Mouse (Mus musculus) hindbrain, embryonic 15.5 days (tissue): Measurements from ENCODE around the gene Capn15. TPM values are rescaled to one million over a fixed set of nuclear protein-coding genes. Genes with fewer than 3 reads are reported as not detected.

Experiments
- ATAC-seq: fragments of 200-750 bp; cut with Nextera tagmentation; 2 replicates; pipeline ENCODE4 v1.8.0; 2017; ENCODE audit warnings: low read depth, moderate number of reproducible peaks, moderate TSS enrichment; ENCODE audit not compliant: low FRiP score
- H3K27ac ChIP-seq: fragments of 300-500 bp; sonication (generic); replicated peaks from 2 replicates; pipeline ENCODE4 v1.5.1; 2015; ENCODE audit warnings: mild to moderate bottlenecking, inconsistent platforms
- H3K27me3 ChIP-seq: fragments of 300-500 bp; sonication (generic); 2 replicates; pipeline ENCODE4 v1.6.1; 2015; ENCODE audit warnings: control low read depth, inconsistent platforms
- H3K36me3 ChIP-seq: fragments of 300-500 bp; sonication (generic); 2 replicates; pipeline ENCODE4 v1.6.1; 2015; ENCODE audit warnings: control low read depth, inconsistent platforms
- H3K4me1 ChIP-seq: fragments of 300-500 bp; sonication (generic); replicated peaks from 2 replicates; pipeline ENCODE4 v1.6.1; 2015; ENCODE audit warnings: control low read depth, inconsistent platforms
- H3K4me2 ChIP-seq: fragments of 300-500 bp; sonication (generic); 2 replicates; pipeline ENCODE4 v1.6.1; 2015; ENCODE audit warnings: moderate library complexity, mild to moderate bottlenecking, inconsistent platforms
- H3K4me3 ChIP-seq: fragments of 300-500 bp; sonication (generic); 2 replicates; pipeline ENCODE4 v1.5.1; 2015; ENCODE audit warnings: mild to moderate bottlenecking, inconsistent platforms
- H3K9ac ChIP-seq: fragments of 300-500 bp; sonication (generic); 2 replicates; pipeline ENCODE4 v1.6.1; 2015; ENCODE audit warnings: inconsistent platforms
- H3K9me3 ChIP-seq: fragments of 300-500 bp; sonication (generic); 2 replicates; pipeline ENCODE4 v1.6.1; 2016; ENCODE audit warnings: control low read depth, inconsistent platforms
- WGBS: fragments of 180-500 bp; shearing (Covaris S2); methylation state at CpG from one replicate; pipeline ENCODE4 v1.1.7; 2015; 5-methylcytosine and 5-hydroxymethylcytosine counted together
- polyA plus RNA-seq: library from polyadenylated mRNA; unstranded; fragments of >200 nt; fragmentation: Nextera tagmentation; extraction: Ambion mirVana; gene quantifications from 2 replicates; pipeline ENCODE4 v1.2.1, GENCODE M21; 2015

Capn15 gene
- polyA plus RNA-seq, 1 experiment from 2014 or later = 27.6 TPM

DNA sequence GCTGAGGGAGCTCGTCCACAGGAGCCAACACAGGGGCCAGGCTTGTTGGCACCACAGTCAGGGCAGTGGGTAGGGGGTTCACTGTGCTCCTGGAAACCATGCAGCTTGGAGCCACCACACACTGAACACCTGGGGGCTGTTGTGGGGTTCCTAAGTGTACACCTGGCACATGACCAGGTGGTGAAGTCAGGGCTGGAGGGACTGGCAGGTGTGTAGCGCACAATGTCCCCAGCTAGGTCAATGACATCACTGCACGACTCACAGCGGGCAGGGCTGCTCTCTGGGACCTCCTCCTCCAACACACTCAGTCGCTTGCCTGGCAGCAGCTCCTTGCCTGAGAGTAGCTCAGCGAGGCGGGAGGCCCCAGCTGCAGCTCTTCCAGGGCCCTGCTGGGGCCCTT lies 21.3 kb downstream of the Capn15 start:
- Histone ChIP-seq H3K9ac (no peak overlapping the region), H3K27me3 (no peaks in the 10 kb centered on the region), H3K9me3 (no peaks in the 10 kb centered on the region), H3K4me1 (no peaks in the 10 kb centered on the region), H3K4me2 (no peak overlapping the region), H3K27ac (no peak overlapping the region), H3K36me3 (peaks cover 4% of the 10 kb centered on the region; the same call in 1 of the 2 replicates), H3K4me3 (no peak overlapping the region)
- ATAC-seq = peak; percentile 12; the same call in 1 of the 2 replicates
- 88% methylated on average over 7 of the region's 7 CpGs for WGBS

DNA sequence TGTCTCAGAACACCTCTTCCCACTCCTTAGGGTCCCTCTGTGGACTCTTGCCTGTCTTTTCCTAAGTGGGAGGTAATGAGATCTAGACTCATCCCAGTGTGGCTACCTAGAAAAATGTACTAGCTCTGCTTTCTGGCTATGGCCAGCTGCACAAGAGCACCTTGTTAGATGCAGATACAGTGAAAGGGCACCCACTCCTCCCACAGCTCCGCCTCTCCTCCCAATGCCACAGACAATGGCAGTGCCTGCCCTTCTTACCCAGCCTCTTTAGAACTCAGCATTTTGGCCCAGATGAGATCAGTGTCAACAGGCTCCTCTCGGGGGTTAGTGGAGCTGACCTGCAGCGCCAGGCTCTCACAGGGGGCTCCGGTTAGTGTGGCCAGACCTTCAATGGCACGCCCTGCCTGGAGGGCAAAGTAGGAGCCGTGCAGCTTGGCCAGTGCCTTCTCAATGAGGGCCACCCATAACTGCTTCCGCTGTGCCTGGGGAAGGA lies 23.1 kb downstream of the Capn15 start:
- H3K9ac ChIP-seq = no peak overlapping the region
- ATAC-seq = no peak
- no peak overlapping the region for H3K4me2 ChIP-seq
- no peaks in the 10 kb centered on the region for H3K27me3 ChIP-seq
- peaks cover 4% of the 10 kb centered on the region; the same call in 1 of the 2 replicates for H3K36me3 ChIP-seq
- H3K9me3 ChIP-seq = no peaks in the 10 kb centered on the region
- H3K27ac ChIP-seq = no peak overlapping the region
- H3K4me3 ChIP-seq = no peak overlapping the region
- WGBS = 93% methylated on average over 7 of the region's 7 CpGs
- peaks cover 5% of the 10 kb centered on the region; the same call in 1 of the 2 replicates for H3K4me1 ChIP-seq

DNA sequence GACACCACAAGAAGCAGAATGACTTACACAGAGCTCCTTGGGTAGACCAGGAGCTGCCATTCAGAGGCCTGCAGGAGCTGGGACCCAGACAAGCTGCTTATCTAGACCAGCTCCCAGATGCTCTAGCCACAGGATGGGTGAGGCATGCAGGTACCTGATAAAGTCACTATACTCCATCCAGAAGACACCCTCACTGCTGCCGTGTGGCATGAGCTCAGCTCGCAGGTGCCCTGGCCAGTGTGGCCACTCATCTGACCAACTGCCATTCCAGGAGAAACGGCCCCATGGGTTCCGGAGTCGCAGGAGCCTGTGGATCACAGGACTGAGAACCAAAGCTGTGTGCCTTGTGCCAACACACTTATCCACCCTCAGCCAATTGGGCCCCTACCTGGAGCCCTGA lies 24.0 kb downstream of the Capn15 start:
- H3K27ac ChIP-seq = no peak overlapping the region
- H3K9me3 ChIP-seq = no peaks in the 10 kb centered on the region
- no peak for ATAC-seq
- 98% methylated on average over 5 of the region's 5 CpGs for WGBS
- H3K9ac ChIP-seq = no peak overlapping the region
- H3K4me2 ChIP-seq = no peak overlapping the region
- no peaks in the 10 kb centered on the region for H3K27me3 ChIP-seq
- H3K36me3 ChIP-seq = peaks cover 4% of the 10 kb centered on the region; the same call in 1 of the 2 replicates
- no peak overlapping the region for H3K4me3 ChIP-seq
- H3K4me1 ChIP-seq = peaks cover 6% of the 10 kb centered on the region; the same call in 1 of the 2 replicates

DNA sequence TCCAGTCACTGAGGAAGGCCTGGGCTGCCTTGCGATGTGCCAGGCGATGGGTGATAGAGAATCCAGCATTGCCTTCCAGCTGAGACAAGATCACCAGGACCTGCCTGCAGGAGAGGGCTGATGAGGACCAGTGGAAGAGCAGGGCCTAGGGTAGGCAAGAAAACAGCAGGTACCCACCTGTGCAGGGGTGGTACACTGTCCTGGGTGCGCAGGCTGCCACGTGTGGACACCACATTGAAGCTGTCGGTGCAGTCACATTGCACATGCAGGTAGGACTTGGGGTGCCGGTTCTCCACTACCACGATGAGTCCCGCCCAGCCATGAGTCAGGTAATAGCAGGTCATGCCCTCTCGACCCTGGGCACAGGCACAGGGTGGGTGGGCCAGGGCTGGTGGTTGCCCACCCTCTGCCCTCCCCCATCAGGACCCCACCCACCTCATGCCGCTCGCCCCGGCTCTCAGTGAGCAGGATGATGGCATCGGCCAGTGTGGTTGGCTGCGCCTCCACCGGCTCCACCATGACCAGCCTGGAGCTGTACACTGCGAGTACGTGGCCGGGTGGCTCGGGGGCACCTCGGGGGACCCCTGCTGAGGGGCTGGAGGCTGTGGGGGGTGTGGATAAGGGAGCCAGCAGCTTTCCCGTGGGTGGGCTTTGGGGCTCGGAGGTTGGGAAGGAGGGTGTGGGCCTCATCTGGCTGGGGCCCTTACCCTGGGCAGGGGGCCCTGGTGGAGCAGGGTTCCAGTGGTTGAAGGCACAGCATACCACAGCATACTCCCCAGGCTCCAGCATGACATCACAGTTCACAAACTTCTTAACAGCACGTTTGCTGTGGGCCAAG lies 25.7 kb downstream of the Capn15 start:
- no peak for ATAC-seq
- H3K9ac ChIP-seq = no peak overlapping the region
- 0 out of 2 replicates have a peak, but pooled peaks cover 4% of the 10 kb centered on the region for H3K36me3 ChIP-seq
- no peak overlapping the region for H3K27ac ChIP-seq
- no peaks in the 10 kb centered on the region for H3K27me3 ChIP-seq
- H3K4me1 ChIP-seq = peaks cover 6% of the 10 kb centered on the region; the same call in 1 of the 2 replicates
- WGBS = 92% methylated on average over 23 of the region's 23 CpGs
- H3K9me3 ChIP-seq = no peaks in the 10 kb centered on the region
- no peak overlapping the region for H3K4me3 ChIP-seq
- H3K4me2 ChIP-seq = no peak overlapping the region

DNA sequence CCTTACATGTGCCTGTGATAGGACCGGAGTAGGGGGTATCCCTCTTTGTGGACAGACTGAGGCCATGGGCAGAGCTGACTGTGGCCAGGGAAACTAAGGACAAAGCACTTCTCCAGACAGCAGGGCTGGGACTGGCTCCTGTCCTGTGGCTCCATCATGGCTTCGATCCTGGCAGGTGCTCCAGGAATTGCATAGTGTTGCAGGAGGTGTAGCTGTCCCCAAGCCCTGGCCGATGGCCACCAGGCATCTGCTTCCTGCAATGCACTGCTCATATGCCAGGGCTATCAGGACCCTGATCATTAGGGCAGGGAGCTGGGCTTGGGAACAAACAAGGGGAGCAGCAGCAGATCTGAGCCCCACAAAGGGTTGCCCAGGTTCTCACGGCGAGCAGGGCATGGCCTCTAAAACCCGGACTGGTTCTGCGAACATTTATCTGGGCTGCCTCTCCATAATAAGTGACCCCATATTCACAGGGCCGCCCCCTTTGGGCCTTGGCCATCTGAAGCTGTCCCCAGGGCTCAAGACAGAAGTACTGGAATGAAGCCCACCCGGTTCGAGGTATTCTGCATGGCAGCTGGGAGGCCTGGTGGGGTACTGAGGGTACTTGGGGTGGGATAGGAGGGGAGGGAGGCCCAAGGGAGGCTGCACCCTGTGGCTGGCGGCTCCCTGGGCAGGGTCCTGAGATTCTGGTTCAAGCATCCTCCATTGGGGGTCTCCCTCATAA lies 26.7 kb downstream of the Capn15 start:
- Histone ChIP-seq H3K4me1 (peaks cover 6% of the 10 kb centered on the region; the same call in 1 of the 2 replicates), H3K9me3 (no peaks in the 10 kb centered on the region), H3K36me3 (0 out of 2 replicates have a peak, but pooled peaks cover 4% of the 10 kb centered on the region), H3K27ac (peak overlapping the region; percentile 25; the same call in 1 of the 2 replicates), H3K4me2 (no peak overlapping the region), H3K4me3 (no peak overlapping the region), H3K27me3 (peaks cover 2% of the 10 kb centered on the region; the same call in 1 of the 2 replicates), H3K9ac (no peak overlapping the region)
- 92% methylated on average over 11 of the region's 11 CpGs for WGBS
- no peak for ATAC-seq

DNA sequence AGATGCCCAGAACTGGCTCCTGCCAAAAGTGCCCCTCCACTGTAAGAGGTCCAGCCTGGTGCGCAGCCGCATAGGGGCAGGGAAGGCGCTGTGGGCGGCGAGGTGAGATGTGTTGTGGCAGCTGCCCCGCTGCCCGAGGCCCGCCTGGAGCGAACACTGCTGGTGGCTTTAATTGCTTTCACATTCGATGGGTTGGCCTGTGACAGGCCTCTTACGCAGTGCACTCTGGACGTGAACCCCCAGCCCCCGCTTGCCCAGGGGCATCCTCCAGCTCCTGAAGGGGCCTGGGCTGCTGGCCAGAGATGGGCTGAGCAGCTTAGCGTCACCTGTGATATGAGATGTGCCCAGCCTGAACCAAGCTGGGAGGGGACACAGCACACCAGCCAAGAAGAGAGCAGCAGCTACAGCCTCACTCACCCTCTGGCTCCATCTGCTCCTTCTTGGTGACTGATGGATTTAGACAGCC lies 28.0 kb downstream of the Capn15 start:
- no peak overlapping the region for H3K4me3 ChIP-seq
- H3K9me3 ChIP-seq = no peaks in the 10 kb centered on the region
- peaks cover 6% of the 10 kb centered on the region; the same call in 1 of the 2 replicates for H3K4me1 ChIP-seq
- peaks cover 14% of the 10 kb centered on the region for H3K27me3 ChIP-seq
- H3K4me2 ChIP-seq = no peak overlapping the region
- H3K9ac ChIP-seq = no peak overlapping the region
- 0 out of 2 replicates have a peak, but pooled peaks cover 4% of the 10 kb centered on the region for H3K36me3 ChIP-seq
- WGBS = 65% methylated on average over 14 of the region's 14 CpGs
- ATAC-seq = peak; percentile 24; the same call in 1 of the 2 replicates
- 0 out of 2 replicates have a peak overlapping the region, but pooled peaks have one; percentile 25 for H3K27ac ChIP-seq

DNA sequence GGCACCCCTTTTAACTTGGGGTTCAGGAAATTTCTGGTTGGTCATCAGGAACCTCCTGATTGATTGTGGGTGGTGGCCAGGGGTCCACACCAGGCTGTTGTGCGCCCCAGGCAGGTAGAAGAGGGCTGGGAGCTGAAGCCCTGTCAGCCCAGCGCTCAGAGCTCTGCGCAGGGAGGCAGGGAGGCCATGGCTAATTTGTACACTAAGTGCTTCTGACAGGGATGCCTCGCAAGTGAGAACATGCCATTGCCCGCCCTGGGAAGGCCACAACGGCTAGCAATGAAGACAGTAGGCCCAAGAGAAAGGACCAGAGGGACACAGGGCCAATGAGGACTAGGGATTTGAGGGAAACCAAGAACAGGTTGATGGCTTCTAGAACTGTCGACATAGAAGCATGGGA lies 29.0 kb downstream of the Capn15 start:
- H3K4me1 ChIP-seq = peaks cover 12% of the 10 kb centered on the region
- no peaks in the 10 kb centered on the region for H3K9me3 ChIP-seq
- WGBS = 77% methylated on average over 7 of the region's 7 CpGs
- no peak overlapping the region for H3K4me3 ChIP-seq
- 0 out of 2 replicates have a peak, but pooled peaks cover 4% of the 10 kb centered on the region for H3K36me3 ChIP-seq
- H3K27ac ChIP-seq = no peak overlapping the region
- H3K4me2 ChIP-seq = no peak overlapping the region
- peaks cover 22% of the 10 kb centered on the region for H3K27me3 ChIP-seq
- ATAC-seq = no peak
- no peak overlapping the region for H3K9ac ChIP-seq

DNA sequence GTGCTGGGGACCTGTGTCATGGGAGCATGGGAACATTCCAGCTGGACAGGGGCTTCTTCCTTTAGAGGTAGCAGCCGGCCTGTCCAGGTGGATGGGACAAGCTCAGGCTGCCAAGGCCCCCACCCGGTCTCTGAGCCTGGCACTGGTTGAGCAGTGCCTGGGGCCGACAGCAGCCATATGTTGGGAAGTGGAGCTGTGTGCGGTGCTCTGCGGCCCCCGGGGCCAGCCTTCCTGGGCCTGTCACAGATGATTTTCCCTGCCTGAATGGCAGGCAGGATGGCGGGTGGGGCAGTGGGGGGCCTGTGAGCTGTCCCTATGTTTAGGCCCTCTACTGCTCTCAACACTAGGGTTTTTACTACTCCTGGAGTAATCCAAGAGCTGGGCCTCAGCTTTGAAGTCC lies 29.4 kb downstream of the Capn15 start:
- ATAC-seq = 0 out of 2 replicates have a peak, but pooled peaks have one; percentile 20
- no peak overlapping the region for H3K27ac ChIP-seq
- H3K36me3 ChIP-seq = no peaks in the 10 kb centered on the region
- 53% methylated on average over 7 of the region's 7 CpGs for WGBS
- peaks cover 16% of the 10 kb centered on the region for H3K4me1 ChIP-seq
- H3K9me3 ChIP-seq = no peaks in the 10 kb centered on the region
- H3K4me3 ChIP-seq = no peak overlapping the region
- no peak overlapping the region for H3K4me2 ChIP-seq
- H3K9ac ChIP-seq = no peak overlapping the region
- peaks cover 25% of the 10 kb centered on the region for H3K27me3 ChIP-seq

DNA sequence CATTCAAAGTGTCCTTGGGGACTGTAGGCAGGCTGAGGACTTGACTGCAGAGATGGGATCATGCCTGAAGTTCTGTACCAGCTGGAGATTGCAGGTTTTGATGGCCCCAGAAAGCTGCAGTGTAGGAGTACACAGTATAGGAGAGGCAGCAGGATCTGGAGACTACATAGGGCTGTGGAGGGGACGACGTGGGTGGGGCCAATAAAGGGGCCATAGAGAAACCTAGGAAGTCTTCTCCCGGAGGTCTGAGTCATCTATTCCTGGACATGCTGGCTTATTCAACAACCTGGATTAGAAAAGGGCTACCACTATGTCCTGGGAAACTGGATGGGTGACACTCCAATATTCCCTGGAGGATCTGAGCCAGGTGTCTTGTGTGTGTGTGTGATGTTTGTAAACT lies 29.9 kb downstream of the Capn15 start:
- H3K9ac ChIP-seq = no peak overlapping the region
- H3K9me3 ChIP-seq = no peaks in the 10 kb centered on the region
- no peaks in the 10 kb centered on the region for H3K36me3 ChIP-seq
- no peak overlapping the region for H3K27ac ChIP-seq
- WGBS = 77% methylated on average over 3 of the region's 3 CpGs
- no peak overlapping the region for H3K4me3 ChIP-seq
- ATAC-seq = no peak
- peaks cover 29% of the 10 kb centered on the region for H3K27me3 ChIP-seq
- H3K4me1 ChIP-seq = peaks cover 19% of the 10 kb centered on the region
- H3K4me2 ChIP-seq = no peak overlapping the region

DNA sequence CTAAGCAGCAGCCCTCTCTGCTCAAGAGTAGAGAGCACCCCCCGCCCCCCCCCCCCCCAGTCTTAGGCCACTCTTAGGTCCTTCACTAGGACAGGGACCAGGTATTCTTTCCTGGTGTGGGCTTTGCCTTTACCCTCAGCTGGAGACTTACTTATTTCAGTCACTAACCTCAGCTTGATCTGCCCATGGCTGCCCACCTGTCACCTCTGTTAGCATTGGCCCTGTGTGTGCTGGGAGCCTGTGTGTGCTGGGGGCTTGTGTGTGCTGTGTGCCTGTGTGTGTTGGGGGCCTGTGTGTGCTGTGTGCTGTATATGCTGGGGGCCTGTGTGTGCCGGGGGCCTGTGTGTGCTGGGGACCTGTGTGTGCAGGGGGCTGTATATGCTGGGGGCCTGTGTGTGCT lies 30.9 kb downstream of the Capn15 start:
- no peak overlapping the region for H3K4me2 ChIP-seq
- no peaks in the 10 kb centered on the region for H3K36me3 ChIP-seq

DNA sequence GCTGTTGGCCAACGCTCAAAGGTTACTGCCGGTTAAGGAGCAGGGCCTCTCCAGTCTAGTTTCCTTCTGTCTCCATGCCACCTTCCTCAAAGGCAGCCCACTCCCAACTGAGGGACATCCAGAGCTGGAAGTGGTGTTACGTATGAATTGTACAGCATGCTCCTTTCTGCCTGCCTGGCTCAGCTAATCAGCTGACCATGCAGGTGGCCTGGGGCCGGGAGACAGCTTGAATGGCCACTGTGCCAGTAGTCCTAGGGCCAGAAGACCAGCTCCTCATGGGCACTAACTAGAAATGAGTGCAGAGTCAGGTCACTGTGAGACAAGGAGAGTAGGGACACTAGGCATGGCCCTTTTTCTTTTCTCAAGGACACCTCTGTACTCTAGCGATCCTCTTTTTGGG lies 32.4 kb downstream of the Capn15 start:
- H3K4me1 ChIP-seq = peaks cover 19% of the 10 kb centered on the region
- H3K9ac ChIP-seq = no peak overlapping the region
- no peak overlapping the region for H3K4me3 ChIP-seq
- no peaks in the 10 kb centered on the region for H3K9me3 ChIP-seq
- peaks cover 38% of the 10 kb centered on the region for H3K27me3 ChIP-seq
- H3K27ac ChIP-seq = no peak overlapping the region
- H3K4me2 ChIP-seq = no peak overlapping the region
- ATAC-seq = no peak
- WGBS = 81% methylated on average over 5 of the region's 5 CpGs
- H3K36me3 ChIP-seq = no peaks in the 10 kb centered on the region

More for the DNA sequence above, 30.9 kb downstream of the Capn15 start:
- WGBS = 67% methylated on average over 2 of the region's 2 CpGs
- Histone ChIP-seq H3K4me1 (peaks cover 19% of the 10 kb centered on the region), H3K27me3 (peaks cover 38% of the 10 kb centered on the region), H3K9ac (no peak overlapping the region), H3K9me3 (no peaks in the 10 kb centered on the region), H3K27ac (no peak overlapping the region), H3K4me3 (no peak overlapping the region)
- no peak for ATAC-seq
